Mouse (Mus musculus): ENCODE data around the gene Fmod. TPM values are rescaled to one million over a fixed set of nuclear protein-coding genes. Genes with fewer than 3 reads are reported as not detected.

Gene Fmod
- total RNA-seq (2017) = not detected in 2 replicates

GRCm38 (mm10) chr1:134037172-134037571 is at the start of gene Fmod:
Gene Fmod (plus strand): TSS chr1:134037254.
- no peak for ATAC-seq (ENCODE audit: extremely low read depth, insufficient number of reproducible peaks, low FRiP score, poor library complexity, severe bottlenecking)

DNA sequence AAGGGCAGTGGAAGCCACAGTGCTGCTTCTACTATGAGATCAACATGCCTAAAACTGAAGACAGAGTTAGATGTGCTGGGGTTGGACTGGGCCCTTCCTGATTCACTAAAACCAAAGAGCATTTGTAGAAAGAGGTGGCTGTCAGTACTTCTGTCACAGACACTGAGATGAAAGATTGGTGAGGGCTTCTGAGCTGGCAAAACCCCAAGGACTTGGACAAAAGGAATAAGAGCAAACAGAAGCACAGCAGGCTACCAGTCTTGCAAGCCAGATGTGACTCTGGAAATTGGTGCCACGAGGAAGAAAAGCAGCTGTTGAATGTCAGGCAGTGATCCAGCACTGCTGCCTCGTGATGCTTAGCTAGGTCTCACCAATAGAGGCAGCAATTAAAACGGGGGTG is 48.2 kb upstream of the Fmod start:
- no peak for ATAC-seq (ENCODE audit: extremely low read depth, insufficient number of reproducible peaks, low FRiP score, poor library complexity, severe bottlenecking)

- ATAC-seq (ENCODE audit: extremely low read depth, insufficient number of reproducible peaks, low FRiP score, poor library complexity, severe bottlenecking) = no peak
Observed at GRCm38 (mm10) chr1:133991277-133991676, 45.8 kb upstream of the Fmod start.

- ATAC-seq (ENCODE audit: extremely low read depth, insufficient number of reproducible peaks, low FRiP score, poor library complexity, severe bottlenecking) = no peak
Observed at GRCm38 (mm10) chr1:134005490-134005889, 31.6 kb upstream of the Fmod start.

- no peak for ATAC-seq (ENCODE audit: extremely low read depth, insufficient number of reproducible peaks, low FRiP score, poor library complexity, severe bottlenecking)
Observed at GRCm38 (mm10) chr1:134006105-134006764, 30.8 kb upstream of the Fmod start.

DNA sequence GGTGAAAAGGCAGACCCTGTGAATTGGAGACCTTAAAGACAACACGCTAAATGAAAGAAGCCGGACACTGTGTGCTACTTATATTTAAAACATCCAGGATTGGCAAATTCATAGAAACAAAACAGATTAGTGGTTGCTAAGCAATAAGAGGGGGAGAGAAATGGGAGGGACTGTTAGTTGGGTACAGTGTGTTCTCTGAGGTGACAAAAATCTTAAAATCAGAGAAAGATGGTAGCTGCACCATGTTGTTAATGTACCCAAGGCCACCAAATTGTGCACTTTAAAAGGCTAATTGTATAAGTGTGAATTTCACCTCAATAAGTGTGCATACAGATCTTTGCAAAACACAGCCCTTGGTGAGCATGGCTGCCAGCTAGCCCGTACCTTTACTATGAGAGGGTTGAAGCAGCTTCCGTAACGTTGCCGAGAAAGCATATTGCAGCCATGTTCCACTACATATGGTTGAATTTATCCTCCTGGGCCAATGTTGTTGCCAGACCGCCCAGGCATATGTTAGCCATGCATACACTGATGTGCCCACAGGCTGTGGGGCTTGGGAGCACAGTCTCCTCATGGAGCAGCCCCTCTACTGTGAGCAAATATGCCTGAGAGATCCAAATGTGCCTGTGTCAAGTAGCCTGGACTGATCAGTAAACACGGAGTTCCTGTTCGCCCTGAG is 12.6 kb upstream of the Fmod start:
- no peak for ATAC-seq (ENCODE audit: extremely low read depth, insufficient number of reproducible peaks, low FRiP score, poor library complexity, severe bottlenecking)

DNA sequence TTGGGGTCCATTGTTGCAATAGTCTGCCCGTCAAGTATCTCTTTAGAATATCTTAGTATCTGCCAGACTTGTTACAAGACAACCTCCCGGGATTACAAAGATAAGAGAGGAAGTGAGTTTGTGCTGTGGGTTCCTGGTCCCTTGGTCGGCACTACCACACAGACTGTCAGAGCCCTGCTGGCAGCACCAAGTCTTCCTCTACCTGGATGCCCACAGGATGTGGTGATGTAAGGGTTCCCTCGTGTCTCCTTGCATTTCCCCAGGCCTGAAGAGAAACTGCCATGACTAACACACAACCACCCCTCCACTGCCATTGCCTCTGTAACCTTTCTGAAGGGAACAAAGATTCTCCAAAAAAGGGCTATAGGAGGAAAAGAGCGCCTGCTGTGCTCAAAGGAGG is 11.1 kb upstream of the Fmod start:
- no peak for ATAC-seq (ENCODE audit: extremely low read depth, insufficient number of reproducible peaks, low FRiP score, poor library complexity, severe bottlenecking)

DNA sequence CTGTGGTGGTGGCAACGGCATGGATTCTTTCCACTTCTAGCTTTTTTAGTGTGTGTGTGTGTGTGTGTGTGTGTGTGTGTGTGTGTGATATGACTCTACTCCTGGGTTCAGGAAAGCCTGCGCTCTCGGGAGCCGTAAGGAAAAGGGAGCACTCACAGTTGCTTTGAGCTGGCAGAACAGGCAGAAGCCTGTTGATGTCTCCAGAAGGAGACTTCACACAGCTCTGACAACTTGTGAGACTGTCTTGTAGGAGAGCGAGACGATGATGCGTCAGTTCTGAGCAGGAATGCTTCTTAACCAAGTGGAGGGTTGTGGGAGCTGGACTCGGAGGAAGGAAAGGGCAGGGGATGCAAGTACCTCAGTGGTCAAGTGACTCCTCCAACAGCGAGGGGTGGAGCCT is 10.3 kb upstream of the Fmod start:
- ATAC-seq (ENCODE audit: extremely low read depth, insufficient number of reproducible peaks, low FRiP score, poor library complexity, severe bottlenecking) = no peak

DNA sequence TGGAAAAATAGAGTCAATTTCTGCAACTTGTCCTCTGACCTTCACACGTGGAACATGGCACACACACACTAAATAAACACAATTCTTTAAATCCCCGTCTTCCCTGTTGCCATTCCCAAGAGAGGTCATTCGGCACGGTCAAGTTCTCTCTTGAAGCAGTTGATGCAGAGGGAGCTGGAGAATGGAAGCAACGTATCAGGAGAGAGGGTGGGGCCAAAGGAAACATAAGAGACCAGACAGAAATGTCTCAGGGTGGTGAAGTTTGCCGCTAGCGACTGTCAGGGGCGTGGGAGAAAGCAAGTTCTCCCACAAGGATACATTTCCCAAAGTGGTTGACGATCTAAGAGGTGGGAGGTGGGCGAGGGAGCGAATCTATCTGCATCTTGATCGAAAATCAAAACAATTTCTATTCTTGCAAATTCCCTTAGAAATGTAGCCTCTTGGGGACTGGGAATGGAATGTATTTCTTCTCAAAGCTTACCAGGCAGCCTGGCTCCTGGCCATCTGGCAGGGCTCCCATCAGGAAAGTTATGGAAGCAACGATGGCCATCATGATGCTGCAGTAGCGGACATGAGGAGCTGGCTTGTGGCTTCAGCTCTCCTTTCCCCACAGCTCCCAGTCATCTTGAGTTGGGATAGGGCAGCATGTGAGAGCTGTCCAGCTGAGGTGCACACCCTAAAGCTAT is 8.8 kb upstream of the Fmod start:
- ATAC-seq (ENCODE audit: extremely low read depth, insufficient number of reproducible peaks, low FRiP score, poor library complexity, severe bottlenecking) = no peak

DNA sequence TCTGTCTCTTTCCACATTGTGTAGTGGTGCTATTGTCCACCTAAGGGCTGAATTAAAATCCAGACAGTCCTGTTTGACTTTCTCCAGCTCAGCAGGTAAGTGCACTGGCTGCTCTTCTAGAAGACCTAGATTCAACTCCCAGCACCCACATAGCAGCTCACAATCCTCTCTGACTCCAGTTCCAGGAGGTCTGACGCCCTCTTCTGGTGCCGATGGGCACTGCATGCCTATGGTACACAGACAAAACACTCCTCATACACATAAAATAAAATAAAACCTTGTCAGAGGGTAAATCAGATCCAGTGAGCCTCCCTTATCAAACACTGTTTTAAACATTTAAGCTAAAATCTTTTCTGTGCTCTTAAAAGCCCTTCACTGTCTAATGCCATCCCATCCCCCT is 562 bp upstream of the Fmod start:
- ATAC-seq (ENCODE audit: extremely low read depth, insufficient number of reproducible peaks, low FRiP score, poor library complexity, severe bottlenecking) = no peak

- ATAC-seq (ENCODE audit: extremely low read depth, insufficient number of reproducible peaks, low FRiP score, poor library complexity, severe bottlenecking) = no peak
Observed at GRCm38 (mm10) chr1:134038336-134038735, 1.3 kb downstream of the Fmod start.

GRCm38 (mm10) chr1:134039361-134039760 is 2.3 kb downstream of the Fmod start:
- no peak for ATAC-seq (ENCODE audit: extremely low read depth, insufficient number of reproducible peaks, low FRiP score, poor library complexity, severe bottlenecking)

DNA sequence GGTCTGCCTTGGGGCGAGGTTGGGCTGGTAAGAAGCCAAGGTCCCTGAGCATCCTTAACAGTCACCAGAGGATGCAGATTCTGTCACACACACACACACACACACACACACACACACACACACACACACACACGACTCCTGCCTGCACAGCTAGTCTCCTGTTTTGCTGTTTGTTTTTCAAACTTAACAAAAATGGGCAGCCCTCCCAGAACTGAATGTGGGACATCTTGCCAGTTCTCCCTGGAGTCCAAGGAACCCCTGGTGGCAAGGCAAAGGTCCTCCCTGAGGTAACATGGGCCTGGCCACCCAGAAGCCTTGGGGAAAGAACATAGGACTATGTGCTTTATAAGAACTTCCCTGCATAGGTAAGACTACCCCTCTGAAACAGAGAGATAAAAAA is 4.8 kb downstream of the Fmod start:
- ATAC-seq (ENCODE audit: extremely low read depth, insufficient number of reproducible peaks, low FRiP score, poor library complexity, severe bottlenecking) = no peak

DNA sequence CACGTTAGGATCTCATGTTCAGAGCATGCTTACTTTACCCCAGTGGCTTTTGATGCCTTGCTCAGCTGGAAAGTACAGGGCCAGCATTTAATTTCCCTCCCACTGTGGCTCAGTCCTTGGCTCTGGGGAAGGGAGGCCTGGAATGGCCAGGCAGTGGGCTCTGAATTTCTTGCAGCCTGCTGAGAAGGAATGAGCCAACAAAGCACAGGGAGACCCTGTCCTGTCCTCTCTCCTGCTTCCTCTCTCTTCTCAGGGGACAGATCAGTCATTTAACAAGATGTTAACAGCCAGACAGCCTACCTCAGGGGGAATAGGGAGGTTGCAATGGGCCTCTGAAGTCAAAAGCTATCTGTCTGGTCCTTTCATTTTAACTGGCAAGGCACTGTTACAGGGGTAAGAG is 5.3 kb downstream of the Fmod start:
- ATAC-seq (ENCODE audit: extremely low read depth, insufficient number of reproducible peaks, low FRiP score, poor library complexity, severe bottlenecking) = no peak

DNA sequence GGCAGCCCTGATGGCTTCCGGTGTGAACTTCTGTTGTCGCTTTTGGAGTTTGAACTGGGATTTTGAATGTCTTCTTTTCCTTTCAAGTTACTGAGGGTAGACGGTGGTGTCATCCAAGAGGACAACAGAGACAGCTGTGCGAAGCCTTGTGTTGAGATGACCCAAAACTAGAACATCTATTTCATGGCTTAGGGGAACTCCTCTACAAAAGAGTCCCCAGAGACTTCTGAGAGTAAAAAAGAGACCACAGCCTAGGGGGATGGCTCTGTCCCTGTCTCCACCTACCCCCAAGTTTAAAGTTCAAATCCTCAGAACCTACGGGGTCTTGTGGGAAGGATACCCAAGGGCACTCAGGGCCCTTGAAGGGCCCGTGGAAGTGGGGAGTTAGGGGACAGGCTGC is 7.8 kb downstream of the Fmod start:
- no peak for ATAC-seq (ENCODE audit: extremely low read depth, insufficient number of reproducible peaks, low FRiP score, poor library complexity, severe bottlenecking)

- no peak for ATAC-seq (ENCODE audit: extremely low read depth, insufficient number of reproducible peaks, low FRiP score, poor library complexity, severe bottlenecking)
Observed at GRCm38 (mm10) chr1:134045971-134046370, 8.9 kb downstream of the Fmod start.

- no peak for ATAC-seq (ENCODE audit: extremely low read depth, insufficient number of reproducible peaks, low FRiP score, poor library complexity, severe bottlenecking)
Observed at GRCm38 (mm10) chr1:134046387-134046786, 9.3 kb downstream of the Fmod start.

- ATAC-seq (ENCODE audit: extremely low read depth, insufficient number of reproducible peaks, low FRiP score, poor library complexity, severe bottlenecking) = no peak
Observed at GRCm38 (mm10) chr1:134047431-134047830, 10.4 kb downstream of the Fmod start.

DNA sequence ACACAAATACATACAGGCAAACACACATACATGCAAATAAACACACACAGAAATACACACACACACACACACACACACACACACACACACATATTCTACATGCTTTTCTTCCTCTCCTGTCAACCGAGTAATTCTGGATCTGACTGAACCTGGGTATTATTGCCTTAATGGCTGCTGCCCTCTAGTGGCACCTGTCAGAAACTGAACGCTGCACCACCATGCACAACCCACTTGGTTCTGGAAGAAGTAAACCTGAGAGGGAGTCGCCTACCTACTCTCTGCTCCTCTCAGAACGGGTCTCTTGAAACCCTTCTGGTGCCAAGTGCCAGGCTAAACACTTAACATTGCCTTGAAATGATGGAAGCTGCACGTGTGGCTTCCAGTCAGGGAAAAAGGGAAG is 11.7 kb downstream of the Fmod start:
- ATAC-seq (ENCODE audit: extremely low read depth, insufficient number of reproducible peaks, low FRiP score, poor library complexity, severe bottlenecking) = peak; percentile 67

DNA sequence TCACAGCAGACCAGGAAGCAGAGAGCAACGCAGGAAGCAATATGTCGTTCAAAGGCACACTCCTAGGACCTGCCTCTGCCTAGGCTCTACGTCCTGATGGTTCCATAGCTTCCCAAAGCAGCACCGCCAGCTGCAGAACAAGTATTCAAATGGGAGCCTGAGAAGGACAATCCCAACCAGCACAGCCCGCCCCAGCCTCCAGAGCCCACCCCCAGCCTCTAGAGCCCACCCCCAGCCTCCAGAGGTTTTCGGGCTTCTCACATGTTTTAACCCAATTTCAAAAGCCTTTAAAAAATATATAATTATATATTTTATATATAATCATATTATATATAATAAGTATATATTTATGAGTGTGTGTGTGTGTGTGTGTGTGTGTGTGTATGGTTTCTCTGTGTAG is 12.5 kb downstream of the Fmod start:
- ATAC-seq (ENCODE audit: extremely low read depth, insufficient number of reproducible peaks, low FRiP score, poor library complexity, severe bottlenecking) = no peak
